Comparison of ENCODE assay signal across 23 mouse cellular contexts in genomic region chr4:58490374-58490773, GRCm38 (mm10).
A peak's percentile ranks its signal among the peaks of the same experiment; 100 is the strongest.
DNase-seq lines count a peak whose midpoint lies in the region; ATAC-seq and TF ChIP-seq lines count a peak whose summit lies in the region.
"Had no signal": no experiment of that assay in that cellular context is flagged by ENCODE, and none has a peak within 500 bp of the region (broad histone marks: within the 10 kb centered on the region; RNA-seq: fewer than 3 reads in every experiment).

No protein-coding gene starts in this region.

- H3K36me3 ChIP-seq in heart, embryonic 10.5 days = peaks cover 10% of the 10 kb centered on the region
- 0 out of 2 replicates have a peak, but pooled peaks cover 6% of the 10 kb centered on the region for H3K36me3 ChIP-seq in kidney, postnatal 0 days (ENCODE audit: insufficient read depth, low read length)
- H3K36me3 ChIP-seq in CH12.LX (replicated peaks in 1 of 2; ENCODE audit: control insufficient read depth in 1 of 2, insufficient read depth in 1 of 2, low read length in 1 of 2) = no peaks in the 10 kb centered on the region
- peaks cover 6% of the 10 kb centered on the region for H3K36me3 ChIP-seq in intestine, embryonic 15.5 days
- H3K36me3 ChIP-seq: hindbrain, embryonic 13.5 days had no signal

- no peak; the same call in 1 of the 2 replicates for ATAC-seq in kidney, postnatal 0 days (replicated peaks; ENCODE audit: low FRiP score, low read depth)
- peak; percentile 68; the same call in 1 of the 2 replicates for ATAC-seq in intestine, embryonic 15.5 days
- ATAC-seq: forebrain, embryonic 16.5 days; inflammation-experienced regulatory T-cells, adult 6 months had no signal

- no peaks in the 10 kb centered on the region for H3K27me3 ChIP-seq in heart, embryonic 10.5 days (ENCODE audit: insufficient read depth, poor library complexity, severe bottlenecking)
- no peaks in the 10 kb centered on the region for H3K27me3 ChIP-seq in kidney, postnatal 0 days (ENCODE audit: insufficient read depth, low read length)
- no peaks in the 10 kb centered on the region for H3K27me3 ChIP-seq in CH12.LX (replicated peaks)
- no peaks in the 10 kb centered on the region for H3K27me3 ChIP-seq in intestine, embryonic 15.5 days (replicated peaks)
- H3K27me3 ChIP-seq: hindbrain, embryonic 13.5 days; stomach, embryonic 15.5 days had no signal

- H3K4me1 ChIP-seq in heart, embryonic 10.5 days = peaks cover 15% of the 10 kb centered on the region
- H3K4me1 ChIP-seq in kidney, postnatal 0 days (replicated peaks; ENCODE audit: insufficient read depth, low read length) = no peaks in the 10 kb centered on the region
- H3K4me1 ChIP-seq in CH12.LX (ENCODE audit: control insufficient read depth in 1 of 2, insufficient read depth in 2 of 2) = no peaks in the 10 kb centered on the region
- peaks cover 6% of the 10 kb centered on the region; the same call in 1 of the 2 replicates for H3K4me1 ChIP-seq in intestine, embryonic 15.5 days (replicated peaks)
- H3K4me1 ChIP-seq: hindbrain, embryonic 13.5 days; midbrain, embryonic 10.5 days had no signal

- no peak for TF ChIP-seq POLR2A in CH12.LX (IDR thresholded peaks at IDR 0.05; ENCODE audit: low read depth, low read length)

- H3K4me3 ChIP-seq in heart, embryonic 10.5 days = no peak overlapping the region
- no peak overlapping the region for H3K4me3 ChIP-seq in kidney, postnatal 0 days (replicated peaks; ENCODE audit: low read depth, low read length)
- no peak overlapping the region for H3K4me3 ChIP-seq in CH12.LX (replicated peaks in 1 of 3; ENCODE audit: low read depth in 2 of 3, low read length in 2 of 3, poor library complexity in 1 of 3)
- H3K4me3 ChIP-seq in intestine, embryonic 15.5 days (replicated peaks) = no peak overlapping the region
- H3K4me3 ChIP-seq: hindbrain, embryonic 13.5 days; left cerebral cortex, adult 2 months; midbrain, embryonic 10.5 days; stomach, embryonic 15.5 days had no signal

- H3K9me3 ChIP-seq in heart, embryonic 10.5 days = no peaks in the 10 kb centered on the region
- no peaks in the 10 kb centered on the region for H3K9me3 ChIP-seq in kidney, postnatal 0 days (replicated peaks; ENCODE audit: low read length)
- no peaks in the 10 kb centered on the region for H3K9me3 ChIP-seq in CH12.LX (replicated peaks; ENCODE audit: low read length)
- H3K9me3 ChIP-seq in intestine, embryonic 15.5 days = no peaks in the 10 kb centered on the region
- H3K9me3 ChIP-seq: hindbrain, embryonic 13.5 days; midbrain, embryonic 10.5 days; stomach, embryonic 15.5 days had no signal

- TF ChIP-seq CTCF in kidney, postnatal 0 days (IDR thresholded peaks at IDR 0.05; ENCODE audit: low read depth) = no peak
- no peak for TF ChIP-seq CTCF in CH12.LX (conservative IDR thresholded peaks at IDR 0.05 in 1 of 2, IDR thresholded peaks at IDR 0.05 in 1 of 2; ENCODE audit: low read depth in 2 of 2, low read length in 2 of 2)

- dilution Hi-C loops in CH12.LX (cut with MboI; ENCODE audit: extremely low pct_ligation_motif_present, extremely low pct_unique_long_range_greater_than_20kb, low sequenced_read_pairs) = no loop called here

- no peak for TF ChIP-seq RAD21 in CH12.LX (IDR thresholded peaks at IDR 0.05; ENCODE audit: low read depth, low read length)

- WGBS in heart, embryonic 10.5 days = 62% methylated on average over 4 of the region's 4 CpGs
- 79% methylated on average over 4 of the region's 4 CpGs for WGBS in kidney, postnatal 0 days
- WGBS in intestine, embryonic 15.5 days = 77% methylated on average over 4 of the region's 4 CpGs

- no peak for TF ChIP-seq EP300 in CH12.LX (IDR thresholded peaks at IDR 0.05; ENCODE audit: low read length)

- H3K79me2 ChIP-seq in CH12.LX (replicated peaks; ENCODE audit: control insufficient read depth, extremely low read depth, insufficient read depth, poor library complexity, severe bottlenecking) = no peaks in the 10 kb centered on the region

- no peak overlapping the region for H3K9ac ChIP-seq in kidney, postnatal 0 days (ENCODE audit: low read depth, low read length)
- no peak overlapping the region for H3K9ac ChIP-seq in CH12.LX (ENCODE audit: insufficient read depth, low read depth)
- H3K9ac ChIP-seq in intestine, embryonic 15.5 days = no peak overlapping the region
- H3K9ac ChIP-seq: hindbrain, embryonic 13.5 days; stomach, embryonic 15.5 days had no signal

- H3K4me2 ChIP-seq in kidney, postnatal 0 days (ENCODE audit: low read length) = no peak overlapping the region
- H3K4me2 ChIP-seq in CH12.LX (ENCODE audit: insufficient read depth, low read depth, poor library complexity, severe bottlenecking) = peak overlapping the region; percentile 21; the same call in 1 of the 2 replicates
- H3K4me2 ChIP-seq in intestine, embryonic 15.5 days (replicated peaks) = no peak overlapping the region
- H3K4me2 ChIP-seq: hindbrain, embryonic 13.5 days; liver, embryonic 11.5 days; stomach, embryonic 15.5 days had no signal

- DNase-seq in heart, embryonic 10.5 days (ENCODE audit: low spot score) = no peak
- DNase-seq in heart, postnatal 4 days = no peak
- DNase-seq in kidney, postnatal 0 days (ENCODE audit: low spot score) = peak; percentile 43
- no peak for DNase-seq in kidney, postnatal 14 days
- DNase-seq in CH12.LX (ENCODE audit: extremely low read depth) = no peak
- no peak for DNase-seq in neural tube, embryonic 10.5 days (ENCODE audit: extremely low spot score, low spot score)
- no peak for DNase-seq in cerebellum, adult 11 months
- DNase-seq: adrenal gland, adult 8-10 months; cerebellum, adult 9-10 months; gastrocnemius, postnatal 36 days; kidney, postnatal 36 days; layer of hippocampus, adult 9-11 months; left cerebral cortex, postnatal 4 days; lung, adult 18-20 months had no signal

- peak overlapping the region; percentile 42; the same call in 1 of the 2 replicates for H3K27ac ChIP-seq in heart, embryonic 10.5 days
- no peak overlapping the region for H3K27ac ChIP-seq in kidney, postnatal 0 days
- H3K27ac ChIP-seq in CH12.LX (ENCODE audit: insufficient read depth, low read depth) = no peak overlapping the region
- H3K27ac ChIP-seq in intestine, embryonic 15.5 days = no peak overlapping the region
- H3K27ac ChIP-seq: hindbrain, embryonic 13.5 days; left cerebral cortex, adult 2 months; macrophage; midbrain, embryonic 10.5 days; stomach, embryonic 15.5 days had no signal

- in situ Hi-C loops in CH12.LX (cut with MboI; ENCODE audit: low pct_ligation_motif_present, low pct_unique_long_range_greater_than_20kb, low sequenced_read_pairs) = no loop called here

TF ChIP-seq in CH12.LX, 34 proteins besides CTCF, POLR2A, EP300 and RAD21:
- no peak for TF ChIP-seq HCFC1 (IDR thresholded peaks at IDR 0.05; ENCODE audit: low read depth, low read length)
- no peak for TF ChIP-seq ETS1 (conservative IDR thresholded peaks at IDR 0.05; ENCODE audit: low read depth, low read length)
- no peak for TF ChIP-seq SIN3A (IDR thresholded peaks at IDR 0.05; ENCODE audit: low read length)
- no peak for TF ChIP-seq POLR2AphosphoS2 (IDR thresholded peaks at IDR 0.05; ENCODE audit: low read depth, low read length)
- no peak for TF ChIP-seq TCF12 (IDR thresholded peaks at IDR 0.05; ENCODE audit: low read depth, low read length)
- TF ChIP-seq MAZ (IDR thresholded peaks at IDR 0.05; ENCODE audit: low read depth, low read length) = no peak
- no peak for TF ChIP-seq MYC (IDR thresholded peaks at IDR 0.05; ENCODE audit: low read depth, low read length)
- TF ChIP-seq ZC3H11A (IDR thresholded peaks at IDR 0.05; ENCODE audit: low read depth, low read length) = no peak
- TF ChIP-seq IRF4 (IDR thresholded peaks at IDR 0.05; ENCODE audit: low read depth, low read length) = no peak
- TF ChIP-seq SMC3 (IDR thresholded peaks at IDR 0.05; ENCODE audit: low read depth, low read length) = no peak
- TF ChIP-seq MAX (IDR thresholded peaks at IDR 0.05; ENCODE audit: low read length) = no peak
- TF ChIP-seq MEF2A (IDR thresholded peaks at IDR 0.05; ENCODE audit: borderline replicate concordance, low read depth, low read length) = no peak
- TF ChIP-seq RCOR1 (conservative IDR thresholded peaks at IDR 0.05; ENCODE audit: low read depth, low read length) = no peak
- TF ChIP-seq USF1 (IDR thresholded peaks at IDR 0.05; ENCODE audit: low read depth, low read length) = no peak
- TF ChIP-seq TBP (conservative IDR thresholded peaks at IDR 0.05; ENCODE audit: low read depth, low read length) = no peak
- TF ChIP-seq UBTF (IDR thresholded peaks at IDR 0.05; ENCODE audit: low read depth, low read length) = no peak
